Mouse (Mus musculus): ENCODE measurements around the gene Gm17175.
"Not testable (repeated sequence)": the region's sequence is repeated elsewhere in the genome, so short reads cannot be mapped to it uniquely, and the experiment has no call there.

Gm17175 gene

GRCm38 (mm10) chr14:51573963-51574362 is at the start of gene Gm17175:
Gm17175 (minus strand) TSS chr14:51574063.
- not testable (repeated sequence) for DNase-seq (ENCODE audit: low spot score in 2 of 2)

- DNase-seq (ENCODE audit: low spot score in 2 of 2): no peak
Measured at GRCm38 (mm10) chr14:51611210-51611609, 37.3 kb upstream of the Gm17175 start, which contains the start of gene Gm17078. Gm17078 (minus strand) TSS chr14:51611310.

GRCm38 (mm10) chr14:51592039-51592438 is 18.2 kb upstream of the Gm17175 start, which contains the start of gene Gm17174:
Gm17174 (minus strand) TSS chr14:51592139.
- not testable (repeated sequence) for DNase-seq (ENCODE audit: low spot score in 2 of 2)

- no peak for DNase-seq (ENCODE audit: low spot score in 2 of 2)
Measured at GRCm38 (mm10) chr14:51552490-51552889, 21.4 kb downstream of the Gm17175 start, which contains the start of gene Gm5622. Gm5622 (plus strand) TSS chr14:51552790.
